In the genomic region with DNA sequence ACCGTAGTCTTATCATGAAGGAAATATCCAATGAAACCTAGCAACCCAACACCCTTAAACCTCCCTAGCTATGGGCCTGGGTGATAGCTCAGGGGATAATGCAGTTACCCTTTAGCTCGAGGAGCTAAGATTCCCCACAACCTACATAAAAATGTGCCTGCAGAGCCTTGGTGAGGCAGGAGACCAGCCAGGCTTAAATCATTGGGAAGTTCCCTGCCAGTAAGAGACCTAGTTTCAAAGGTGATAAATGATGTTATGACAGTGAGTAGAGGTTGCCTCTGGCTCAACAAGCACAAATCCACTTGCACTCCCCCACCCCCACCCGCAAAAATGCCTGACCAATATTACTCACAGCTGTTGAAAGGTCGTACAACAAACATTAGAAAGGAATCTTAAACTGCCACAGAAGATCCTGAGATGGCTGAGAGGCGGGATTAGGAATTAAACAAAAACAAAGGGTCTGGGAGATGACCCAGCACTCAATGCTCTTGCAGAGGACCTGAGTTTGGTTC, we compare ENCODE assay signal across 16 mouse cellular contexts.
"Had no signal": no experiment of that assay in that cellular context is flagged by ENCODE, and none has a peak within 500 bp of the region (broad histone marks: within the 10 kb centered on the region; RNA-seq: fewer than 3 reads in every experiment).

No protein-coding gene starts in this region.

- DNase-seq: gastrocnemius, adult 2 months; gastrocnemius, postnatal 10 days; gastrocnemius, postnatal 25 days; heart, adult 18-20 months; heart, postnatal 10 days; heart, postnatal 4 days; kidney, adult 11 months; kidney, adult 2 months; kidney, adult 9 months; kidney, postnatal 14 days; kidney, postnatal 36 days; layer of hippocampus, adult 9-11 months; liver; liver, embryonic 13.5 days had no signal

- ATAC-seq: hindbrain, embryonic 16.5 days; intestine, embryonic 16.5 days had no signal
